Mouse (Mus musculus) central nervous system, embryonic 18 days (tissue): ENCODE measurements around the gene Prr30. TPM values are rescaled to one million over a fixed set of nuclear protein-coding genes. Genes with fewer than 3 reads are reported as not detected.

Source experiments
- polyA plus RNA-seq: library from polyadenylated mRNA; depleted of rRNA; stranded (reverse); fragments of >200 nt; gene quantifications from 2 replicates; pipeline ENCODE4 v1.2.3, GENCODE M21; 2012; rRNA removed

Gene Prr30
- not detected in 2 replicates for polyA plus RNA-seq

DNA sequence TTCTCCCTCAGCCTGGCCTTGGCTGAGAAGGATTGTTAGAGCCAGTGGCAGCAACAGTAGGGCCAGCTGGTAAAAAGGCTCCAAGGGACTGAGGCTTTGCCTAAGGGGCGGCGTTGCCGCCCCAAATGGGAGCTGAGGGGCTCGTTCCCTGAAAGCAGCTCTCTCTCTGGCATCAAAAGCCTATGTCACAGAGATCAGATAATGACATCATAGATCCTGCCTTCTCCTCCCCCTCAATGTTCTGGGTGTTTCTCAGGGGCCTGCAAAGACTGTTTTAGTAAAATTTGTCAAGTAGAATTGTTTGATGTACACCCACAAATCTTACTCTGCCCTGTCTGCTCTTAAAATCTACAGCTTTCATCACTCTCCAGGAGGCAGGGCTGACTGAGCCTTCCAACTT, at the start of gene Prr30:
TSS of gene Prr30 (minus strand) at position 101 of the 400 bp plus-strand sequence.

